Mouse (Mus musculus) brain, adult 10 weeks (tissue): ENCODE data around the gene Apoa1. TPM values are rescaled to one million over a fixed set of nuclear protein-coding genes. Genes with fewer than 3 reads are reported as not detected.

Experiments used
- polyA plus RNA-seq: library from polyadenylated mRNA; stranded (reverse); fragments of 350-450 nt; fragmentation: Illumina TruSeq; extraction: RNeasy Lipid Tissue Mini Kit (QIAGEN cat#74804); gene quantifications from one replicate; pipeline ENCODE4 v1.2.3, GENCODE M21; 2015; ENCODE audit warnings: low read depth, low replicate concordance

Apoa1 gene
- 2.0 TPM for polyA plus RNA-seq

DNA sequence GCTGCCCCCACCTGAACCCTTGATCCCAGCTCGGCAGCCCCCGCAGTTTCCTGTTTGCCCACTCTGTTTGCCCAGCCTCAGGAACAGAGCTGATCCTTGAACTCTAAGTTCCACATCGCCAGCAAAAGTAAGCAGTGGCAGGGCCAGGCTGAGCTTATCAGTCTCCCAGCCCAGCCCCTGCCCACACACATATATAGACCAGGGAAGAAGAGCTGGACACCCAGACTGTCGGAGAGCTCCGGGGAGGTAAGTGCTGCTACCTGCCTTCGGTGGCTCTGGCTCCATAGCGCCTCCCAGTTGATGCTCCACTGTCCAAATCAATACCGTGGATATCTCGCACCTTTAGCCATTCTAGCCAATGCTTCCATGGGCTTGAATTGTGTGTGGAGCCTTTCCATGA is at the start of gene Apoa1:
TSS of gene Apoa1 (plus strand) at position 90 of the 400 bp plus-strand sequence.

DNA sequence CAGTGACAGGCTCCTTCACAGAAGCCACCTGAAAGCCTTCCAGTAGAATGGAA is 7.0 kb downstream of the Apoa1 start, which contains the start of gene Apoc3:
TSS of gene Apoc3 (minus strand) at position 41 of the 53 bp plus-strand sequence.

GRCm38 (mm10) chr9:46240526-46241153 is 12.3 kb downstream of the Apoa1 start, which contains the start of gene Apoa4:
Gene Apoa4 (plus strand): TSS chr9:46240696.

GRCm38 (mm10) chr9:46268343-46268873 is 40.0 kb downstream of the Apoa1 start, which contains the start of gene Apoa5:
Gene Apoa5 (plus strand): TSS chr9:46268633.

GRCm38 (mm10) chr9:46272677-46273454 is 44.5 kb downstream of the Apoa1 start, which contains the start of gene Zpr1:
Gene Zpr1 (plus strand): TSS chr9:46273064.

Other genes starting within 250 kb of the Apoa1 start
- gene Pafah1b2, start 215.9 kb upstream of the Apoa1 start, polyA plus RNA-seq = 142 TPM
- 82.3 TPM for gene Sik3, start 215.8 kb upstream of the Apoa1 start, polyA plus RNA-seq
- gene Apoc3, start 7.1 kb downstream of the Apoa1 start, polyA plus RNA-seq = 1.6 TPM
- not detected for gene Apoa4, start 12.1 kb downstream of the Apoa1 start, polyA plus RNA-seq
- not detected for gene Apoa5, start 40.1 kb downstream of the Apoa1 start, polyA plus RNA-seq
- gene Zpr1, start 44.5 kb downstream of the Apoa1 start, polyA plus RNA-seq = 35.5 TPM
- gene Bud13, start 54.4 kb downstream of the Apoa1 start, polyA plus RNA-seq = 6.8 TPM
- gene 4931429L15Rik, start 91.4 kb downstream of the Apoa1 start, polyA plus RNA-seq = not detected